Mouse (Mus musculus): ENCODE results near the gene Slc24a4.

The Slc24a4 gene

GRCm38 (mm10) chr12:102128081-102128790, at the start of gene Slc24a4:
Gene Slc24a4, plus strand, starts transcription at chr12:102128733.
- no peak for DNase-seq (ENCODE audit: low read depth)

GRCm38 (mm10) chr12:102082648-102083425, 45.7 kb upstream of the Slc24a4 start:
- no peak for DNase-seq (ENCODE audit: low read depth)

- DNase-seq (ENCODE audit: low read depth): no peak
Observed at GRCm38 (mm10) chr12:102090535-102090934, 38.0 kb upstream of the Slc24a4 start.

- no peak for DNase-seq (ENCODE audit: low read depth)
Observed at GRCm38 (mm10) chr12:102092342-102093094, 36.0 kb upstream of the Slc24a4 start.

- DNase-seq (ENCODE audit: low read depth): no peak
Observed at GRCm38 (mm10) chr12:102105990-102106389, 22.5 kb upstream of the Slc24a4 start.

GRCm38 (mm10) chr12:102108851-102109250, 19.7 kb upstream of the Slc24a4 start:
- DNase-seq (ENCODE audit: low read depth): no peak

GRCm38 (mm10) chr12:102112491-102112890, 16.0 kb upstream of the Slc24a4 start:
- DNase-seq (ENCODE audit: low read depth): no peak

- no peak for DNase-seq (ENCODE audit: low read depth)
Observed at GRCm38 (mm10) chr12:102112901-102113300, 15.6 kb upstream of the Slc24a4 start.

- no peak for DNase-seq (ENCODE audit: low read depth)
Observed at GRCm38 (mm10) chr12:102113391-102113790, 15.1 kb upstream of the Slc24a4 start.

- no peak for DNase-seq (ENCODE audit: low read depth)
Observed at GRCm38 (mm10) chr12:102116580-102116979, 12.0 kb upstream of the Slc24a4 start.

GRCm38 (mm10) chr12:102118014-102118413, 10.5 kb upstream of the Slc24a4 start:
- DNase-seq (ENCODE audit: low read depth): no peak

- no peak for DNase-seq (ENCODE audit: low read depth)
Observed at GRCm38 (mm10) chr12:102127601-102128000, 932 bp upstream of the Slc24a4 start.

- no peak for DNase-seq (ENCODE audit: low read depth)
Observed at GRCm38 (mm10) chr12:102128791-102129507, 416 bp downstream of the Slc24a4 start.

GRCm38 (mm10) chr12:102129508-102130030, 1.0 kb downstream of the Slc24a4 start:
- no peak for DNase-seq (ENCODE audit: low read depth)

GRCm38 (mm10) chr12:102139710-102140109, 11.2 kb downstream of the Slc24a4 start:
- DNase-seq (ENCODE audit: low read depth): no peak

GRCm38 (mm10) chr12:102141330-102141729, 12.8 kb downstream of the Slc24a4 start:
- no peak for DNase-seq (ENCODE audit: low read depth)

- no peak for DNase-seq (ENCODE audit: low read depth)
Observed at GRCm38 (mm10) chr12:102147678-102148077, 19.1 kb downstream of the Slc24a4 start.

- no peak for DNase-seq (ENCODE audit: low read depth)
Observed at GRCm38 (mm10) chr12:102148746-102149145, 20.2 kb downstream of the Slc24a4 start.

GRCm38 (mm10) chr12:102151185-102151584, 22.7 kb downstream of the Slc24a4 start:
- DNase-seq (ENCODE audit: low read depth): no peak

GRCm38 (mm10) chr12:102153796-102154195, 25.3 kb downstream of the Slc24a4 start:
- DNase-seq (ENCODE audit: low read depth): no peak

GRCm38 (mm10) chr12:102154815-102155214, 26.3 kb downstream of the Slc24a4 start:
- no peak for DNase-seq (ENCODE audit: low read depth)

GRCm38 (mm10) chr12:102164632-102165031, 36.1 kb downstream of the Slc24a4 start:
- no peak for DNase-seq (ENCODE audit: low read depth)

Data from c-Kit-positive CD71-negative TER-119-negative erythroid progenitor cells, embryonic 14.5 days (primary cell).